Mouse (Mus musculus) small intestine, adult 2 months (tissue): ENCODE results near the gene Top3b.

Source experiments
- CTCF ChIP-seq: fragments of 200-500 bp; IDR thresholded peaks from 2 replicates; pipeline ENCODE4 v1.5.1; 2012; ENCODE audit warnings: low read depth, mild to moderate bottlenecking, control low read depth, inconsistent platforms, low read length, moderate library complexity, mixed read lengths; ENCODE audit not compliant: insufficient replicate concordance, insufficient read length; ENCODE audit errors: extremely low read depth
- POLR2A ChIP-seq: fragments of 200-500 bp; IDR thresholded peaks from 2 replicates; pipeline ENCODE4 v1.6.1; 2012; ENCODE audit warnings: low read depth, mild to moderate bottlenecking, control low read depth, inconsistent platforms, low read length, moderate library complexity

DNA sequence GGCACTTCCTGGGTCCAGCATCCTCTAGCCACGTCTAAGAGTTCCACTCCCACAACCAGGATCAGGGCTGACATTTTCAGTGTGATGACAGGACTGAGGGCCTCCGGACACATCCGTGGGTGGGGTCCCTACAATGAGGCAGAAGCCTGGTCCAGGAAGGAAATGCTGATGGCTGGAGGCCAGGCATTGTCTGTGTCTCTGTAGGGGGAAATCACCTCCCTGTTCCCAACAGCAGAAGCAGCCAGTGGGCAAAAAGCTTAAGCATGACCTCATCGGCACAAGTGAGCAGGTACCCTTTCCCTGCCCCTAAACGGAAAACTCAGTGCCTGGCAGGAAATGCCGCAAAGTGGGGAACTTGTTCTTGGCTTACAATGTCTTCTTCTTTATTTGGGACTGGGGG lies 37.3 kb downstream of the Top3b start:
- no peak for TF ChIP-seq POLR2A
- TF ChIP-seq CTCF, result no peak
